Mouse (Mus musculus): ENCODE measurements around the gene Gas8. TPM values are rescaled to one million over a fixed set of nuclear protein-coding genes. Genes with fewer than 3 reads are reported as not detected.

The Gas8 gene
- total RNA-seq, 1 experiment, result 25.3 TPM

DNA sequence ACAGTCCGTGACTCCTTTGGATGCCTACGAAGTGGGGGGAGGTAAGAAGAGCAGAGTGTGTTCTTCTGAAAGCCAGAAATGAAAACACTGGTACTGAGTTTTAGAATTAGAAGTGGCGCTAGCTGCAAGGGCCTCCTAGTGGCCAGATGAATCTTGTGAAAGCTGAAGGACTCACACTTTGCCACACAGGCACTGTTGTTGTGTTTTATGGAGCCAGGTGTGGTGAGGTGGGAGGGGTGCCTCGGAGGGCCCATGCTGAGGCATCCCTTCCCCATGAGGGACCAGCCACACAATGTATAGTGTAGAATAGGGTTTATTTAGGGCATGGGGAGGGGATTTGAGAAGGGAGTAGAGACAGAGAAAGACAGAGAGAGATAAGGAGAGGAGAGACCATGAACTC lies 20.9 kb upstream of the Gas8 start:
- TF ChIP-seq HCFC1 (IDR thresholded peaks at IDR 0.05; ENCODE audit: borderline replicate concordance, insufficient read depth, low read length), result no peak
- TF ChIP-seq CHD2 (IDR thresholded peaks at IDR 0.05; ENCODE audit: low read depth, low read length), result no peak
- no peak for TF ChIP-seq MAFK (IDR thresholded peaks at IDR 0.05; ENCODE audit: insufficient read depth, low read depth, low read length)
- TF ChIP-seq ZNF384 (IDR thresholded peaks at IDR 0.05; ENCODE audit: low read depth, low read length), result no peak
- no peak for TF ChIP-seq ZC3H11A (IDR thresholded peaks at IDR 0.05; ENCODE audit: borderline replicate concordance, low read depth, low read length)
- Histone ChIP-seq H3K4me1 (ENCODE audit: control insufficient read depth in 2 of 2, insufficient read depth in 2 of 2, low read length in 2 of 2, poor library complexity in 1 of 2) (peaks cover 0 to 2% of the 10 kb centered on the region in 2 experiments; a peak in 2 of 4 replicates), H3K9me3 (ENCODE audit: control insufficient read depth, insufficient read depth, low read depth, low read length) (no peaks in the 10 kb centered on the region), H3K27ac (ENCODE audit: insufficient read depth, low read depth, low read length, poor library complexity, severe bottlenecking) (no peak overlapping the region), H3K9ac (ENCODE audit: insufficient read depth, low read depth, low read length, poor library complexity, severe bottlenecking) (no peak overlapping the region), H3K36me3 (ENCODE audit: control insufficient read depth, insufficient read depth, low read length, poor library complexity, severe bottlenecking) (peaks cover 56% of the 10 kb centered on the region), H3K4me3 (ENCODE audit: insufficient read depth in 1 of 2, low read depth in 1 of 2, low read length in 2 of 2, poor library complexity in 1 of 2, severe bottlenecking in 1 of 2) (no peak overlapping the region)
- in situ Hi-C loops (cut with MboI; ENCODE audit: low sequenced_read_pairs in 2 of 2, unreplicated experiment in 2 of 2), result no loop called here
- DNase-seq (ENCODE audit: low read depth, low spot score), result no peak

DNA sequence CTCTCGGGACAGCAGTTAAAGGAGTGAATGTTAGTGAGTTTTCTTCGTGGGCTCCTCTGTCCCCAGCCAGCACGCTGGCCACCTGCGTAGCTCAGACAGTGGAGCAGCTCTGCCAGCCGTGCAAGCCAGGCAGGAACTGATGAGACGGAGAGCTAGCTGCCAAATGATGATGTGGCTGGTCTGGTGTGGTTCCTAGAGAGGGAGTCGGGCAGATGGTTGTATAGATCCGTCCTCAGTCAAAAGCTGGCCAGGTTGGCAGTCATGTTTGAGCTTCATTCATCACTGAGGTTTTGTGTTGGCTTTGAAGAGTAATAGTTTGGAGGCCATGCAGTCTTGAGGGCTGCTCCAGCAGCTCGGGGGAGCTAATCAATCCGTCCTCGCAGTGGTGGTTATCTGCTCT lies 19.7 kb upstream of the Gas8 start:
- peaks cover 0 to 2% of the 10 kb centered on the region in 2 experiments; a peak in 2 of 4 replicates for H3K4me1 ChIP-seq (ENCODE audit: control insufficient read depth in 2 of 2, insufficient read depth in 2 of 2, low read length in 2 of 2, poor library complexity in 1 of 2)
- H3K9me3 ChIP-seq (ENCODE audit: control insufficient read depth, insufficient read depth, low read depth, low read length), result no peaks in the 10 kb centered on the region
- H3K9ac ChIP-seq (ENCODE audit: insufficient read depth, low read depth, low read length, poor library complexity, severe bottlenecking), result no peak overlapping the region
- in situ Hi-C loops (cut with MboI; ENCODE audit: low sequenced_read_pairs in 2 of 2, unreplicated experiment in 2 of 2), result no loop called here
- no peak overlapping the region for H3K4me3 ChIP-seq (ENCODE audit: insufficient read depth in 1 of 2, low read depth in 1 of 2, low read length in 2 of 2, poor library complexity in 1 of 2, severe bottlenecking in 1 of 2)
- no peak overlapping the region for H3K27ac ChIP-seq (ENCODE audit: insufficient read depth, low read depth, low read length, poor library complexity, severe bottlenecking)
- DNase-seq (ENCODE audit: low read depth, low spot score), result no peak
- peaks cover 53% of the 10 kb centered on the region for H3K36me3 ChIP-seq (ENCODE audit: control insufficient read depth, insufficient read depth, low read length, poor library complexity, severe bottlenecking)
- TF ChIP-seq CHD2 (IDR thresholded peaks at IDR 0.05; ENCODE audit: low read depth, low read length), result no peak
- TF ChIP-seq ZNF384 (IDR thresholded peaks at IDR 0.05; ENCODE audit: low read depth, low read length), result no peak
- no peak for TF ChIP-seq ZC3H11A (IDR thresholded peaks at IDR 0.05; ENCODE audit: borderline replicate concordance, low read depth, low read length)
- no peak for TF ChIP-seq MAFK (IDR thresholded peaks at IDR 0.05; ENCODE audit: insufficient read depth, low read depth, low read length)
- TF ChIP-seq HCFC1 (IDR thresholded peaks at IDR 0.05; ENCODE audit: borderline replicate concordance, insufficient read depth, low read length), result no peak

DNA sequence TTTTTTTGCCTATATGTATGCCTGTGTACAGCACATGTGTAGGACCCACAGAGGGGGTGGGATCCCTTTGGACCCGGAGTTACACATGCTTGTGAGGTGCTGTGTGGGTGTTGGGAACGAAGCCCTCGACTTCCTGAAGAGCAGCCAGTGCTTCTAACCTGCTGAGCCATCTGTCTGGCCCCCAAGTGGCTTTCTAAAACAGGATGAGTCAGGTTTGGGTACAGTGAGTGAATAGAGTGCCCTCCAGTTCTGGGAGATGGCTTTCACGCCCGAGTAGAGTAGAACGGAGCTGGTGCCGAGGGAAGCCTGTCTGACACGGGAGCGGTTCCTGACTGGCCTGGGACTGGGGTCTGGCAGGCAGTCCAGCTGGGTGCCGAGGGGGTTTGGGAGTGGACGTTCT lies 19.1 kb upstream of the Gas8 start:
- Histone ChIP-seq H3K9ac (ENCODE audit: insufficient read depth, low read depth, low read length, poor library complexity, severe bottlenecking) (no peak overlapping the region), H3K9me3 (ENCODE audit: control insufficient read depth, insufficient read depth, low read depth, low read length) (no peaks in the 10 kb centered on the region), H3K4me3 (ENCODE audit: insufficient read depth in 1 of 2, low read depth in 1 of 2, low read length in 2 of 2, poor library complexity in 1 of 2, severe bottlenecking in 1 of 2) (no peak overlapping the region), H3K27ac (ENCODE audit: insufficient read depth, low read depth, low read length, poor library complexity, severe bottlenecking) (no peak overlapping the region), H3K36me3 (ENCODE audit: control insufficient read depth, insufficient read depth, low read length, poor library complexity, severe bottlenecking) (peaks cover 51% of the 10 kb centered on the region), H3K4me1 (ENCODE audit: control insufficient read depth in 2 of 2, insufficient read depth in 2 of 2, low read length in 2 of 2, poor library complexity in 1 of 2) (peaks cover 0 to 5% of the 10 kb centered on the region in 2 experiments; a peak in 2 of 4 replicates)
- in situ Hi-C loops (cut with MboI; ENCODE audit: low sequenced_read_pairs in 2 of 2, unreplicated experiment in 2 of 2), result no loop called here
- TF ChIP-seq ZC3H11A (IDR thresholded peaks at IDR 0.05; ENCODE audit: borderline replicate concordance, low read depth, low read length) (no peak), CHD2 (IDR thresholded peaks at IDR 0.05; ENCODE audit: low read depth, low read length) (no peak)
- DNase-seq (ENCODE audit: low read depth, low spot score), result no peak

DNA sequence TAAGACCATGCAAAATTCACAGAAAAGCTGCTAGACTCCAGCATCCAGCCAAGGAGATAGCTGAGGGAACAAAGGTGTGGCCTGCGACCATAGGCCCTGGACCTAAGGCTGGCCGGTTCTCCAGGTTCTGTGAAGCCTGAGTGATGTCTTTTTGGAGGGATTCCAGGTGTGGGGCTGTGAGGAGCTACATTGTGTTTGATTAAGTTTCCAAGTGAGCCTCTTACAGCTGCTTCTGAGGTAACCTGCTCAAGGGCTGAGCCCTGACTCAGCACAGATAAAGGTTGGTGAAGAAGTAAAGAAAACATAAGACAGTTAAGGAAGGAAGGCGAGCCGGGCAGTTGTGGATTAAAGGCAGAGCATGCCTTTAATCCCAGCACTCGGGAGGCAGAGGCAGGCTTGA lies 16.4 kb upstream of the Gas8 start:
- no peak for TF ChIP-seq MAFK (IDR thresholded peaks at IDR 0.05; ENCODE audit: insufficient read depth, low read depth, low read length)
- TF ChIP-seq ZC3H11A (IDR thresholded peaks at IDR 0.05; ENCODE audit: borderline replicate concordance, low read depth, low read length), result no peak
- peaks cover 46% of the 10 kb centered on the region for H3K36me3 ChIP-seq (ENCODE audit: control insufficient read depth, insufficient read depth, low read length, poor library complexity, severe bottlenecking)
- in situ Hi-C loops (cut with MboI; ENCODE audit: low sequenced_read_pairs in 2 of 2, unreplicated experiment in 2 of 2), result no loop called here

DNA sequence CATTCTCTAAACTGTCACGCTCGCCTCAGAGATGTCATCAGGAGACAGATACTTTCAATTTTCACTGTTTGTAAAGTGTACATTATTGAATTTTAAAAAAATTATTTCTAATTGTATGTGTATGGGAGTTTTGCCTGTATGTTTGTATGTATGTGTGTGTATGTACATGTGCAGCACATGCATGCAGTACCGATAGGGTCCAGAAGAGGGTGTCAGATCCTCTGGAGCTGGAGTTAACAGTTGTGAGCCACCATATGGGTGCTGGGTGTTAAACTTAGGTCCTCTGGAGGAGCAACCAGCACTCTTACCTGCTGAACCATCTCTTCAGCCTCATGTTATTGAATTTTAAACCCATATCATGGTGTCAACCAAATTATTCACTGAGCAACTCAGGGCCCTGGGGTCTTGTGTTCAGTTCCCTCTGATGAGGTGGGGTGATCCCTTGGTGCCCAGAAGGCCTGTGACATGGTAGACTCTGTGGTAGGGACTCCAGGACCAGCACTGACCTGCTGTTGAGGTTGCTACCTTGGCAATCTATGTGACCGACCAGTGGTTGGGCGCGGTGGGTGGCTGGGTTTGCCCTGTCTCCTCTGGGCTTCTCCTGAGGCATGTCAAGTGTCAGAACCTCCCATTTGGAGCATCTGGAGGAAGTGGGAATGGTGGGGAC lies 14.7 kb upstream of the Gas8 start:
- TF ChIP-seq ZNF384 (IDR thresholded peaks at IDR 0.05; ENCODE audit: low read depth, low read length) (no peak), CHD2 (IDR thresholded peaks at IDR 0.05; ENCODE audit: low read depth, low read length) (no peak), HCFC1 (IDR thresholded peaks at IDR 0.05; ENCODE audit: borderline replicate concordance, insufficient read depth, low read length) (no peak), ZC3H11A (IDR thresholded peaks at IDR 0.05; ENCODE audit: borderline replicate concordance, low read depth, low read length) (no peak), MAFK (IDR thresholded peaks at IDR 0.05; ENCODE audit: insufficient read depth, low read depth, low read length) (no peak)
- Histone ChIP-seq H3K27ac (ENCODE audit: insufficient read depth, low read depth, low read length, poor library complexity, severe bottlenecking) (no peak overlapping the region), H3K9ac (ENCODE audit: insufficient read depth, low read depth, low read length, poor library complexity, severe bottlenecking) (no peak overlapping the region), H3K4me1 (ENCODE audit: control insufficient read depth in 2 of 2, insufficient read depth in 2 of 2, low read length in 2 of 2, poor library complexity in 1 of 2) (0 out of 4 replicates have a peak, but pooled peaks cover 0 to 2% of the 10 kb centered on the region in 2 experiments), H3K36me3 (ENCODE audit: control insufficient read depth, insufficient read depth, low read length, poor library complexity, severe bottlenecking) (peaks cover 39% of the 10 kb centered on the region), H3K4me3 (ENCODE audit: insufficient read depth in 1 of 2, low read depth in 1 of 2, low read length in 2 of 2, poor library complexity in 1 of 2, severe bottlenecking in 1 of 2) (no peak overlapping the region), H3K9me3 (ENCODE audit: control insufficient read depth, insufficient read depth, low read depth, low read length) (no peaks in the 10 kb centered on the region)
- in situ Hi-C loops (cut with MboI; ENCODE audit: low sequenced_read_pairs in 2 of 2, unreplicated experiment in 2 of 2), result no loop called here
- DNase-seq (ENCODE audit: low read depth, low spot score), result no peak

More for the DNA sequence above, 16.4 kb upstream of the Gas8 start:
- Histone ChIP-seq H3K9ac (ENCODE audit: insufficient read depth, low read depth, low read length, poor library complexity, severe bottlenecking) (no peak overlapping the region), H3K4me3 (ENCODE audit: insufficient read depth in 1 of 2, low read depth in 1 of 2, low read length in 2 of 2, poor library complexity in 1 of 2, severe bottlenecking in 1 of 2) (no peak overlapping the region), H3K9me3 (ENCODE audit: control insufficient read depth, insufficient read depth, low read depth, low read length) (no peaks in the 10 kb centered on the region), H3K27ac (ENCODE audit: insufficient read depth, low read depth, low read length, poor library complexity, severe bottlenecking) (no peak overlapping the region), H3K4me1 (ENCODE audit: control insufficient read depth in 2 of 2, insufficient read depth in 2 of 2, low read length in 2 of 2, poor library complexity in 1 of 2) (peaks cover 0 to 5% of the 10 kb centered on the region in 2 experiments; a peak in 2 of 4 replicates)
- DNase-seq (ENCODE audit: low read depth, low spot score), result no peak

Data from ES-E14 (cell line).